Mouse (Mus musculus): ENCODE measurements at regions not wholly inside any gene's neighbourhood (a gene's known extent, or its start where the extent isn't known, plus 50 kb on each side); places are given as distances from the start of the nearest gene placed in this dataset.

- intact Hi-C loops (cut with DNase I): loop anchor here (10.0 kb wide), 1 partner anchor 277 kb away; no protein-coding TSS in a partner anchor
These were observed 50.2 kb upstream of the Itsn2 start for GRCm38 (mm10) chr12:4542191-4542590.

DNA sequence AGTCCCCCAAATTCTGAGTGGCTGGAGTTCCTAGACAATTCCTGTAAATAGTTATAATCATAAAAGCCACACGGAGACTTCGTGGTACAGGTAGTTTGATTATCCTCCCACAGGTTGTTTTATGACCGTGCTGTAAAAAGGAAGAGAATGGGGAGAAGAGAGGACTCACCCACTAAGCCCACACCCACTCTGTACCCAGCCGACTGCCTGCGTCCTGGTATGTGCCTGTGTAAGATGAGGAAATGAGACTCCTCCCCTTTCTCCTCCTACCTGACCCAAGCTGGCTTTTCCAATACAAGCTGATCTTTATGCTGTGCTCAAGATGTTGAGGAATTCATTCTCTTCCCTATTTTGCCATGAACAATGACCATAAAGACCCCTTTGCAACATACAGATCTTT is 57.3 kb upstream of the Ncoa1 start:
- intact Hi-C loops (cut with DNase I): no loop called here

- intact Hi-C loops (cut with DNase I): no loop called here
These were observed 56.7 kb upstream of the Ncoa1 start for GRCm38 (mm10) chr12:4533710-4534109.

DNA sequence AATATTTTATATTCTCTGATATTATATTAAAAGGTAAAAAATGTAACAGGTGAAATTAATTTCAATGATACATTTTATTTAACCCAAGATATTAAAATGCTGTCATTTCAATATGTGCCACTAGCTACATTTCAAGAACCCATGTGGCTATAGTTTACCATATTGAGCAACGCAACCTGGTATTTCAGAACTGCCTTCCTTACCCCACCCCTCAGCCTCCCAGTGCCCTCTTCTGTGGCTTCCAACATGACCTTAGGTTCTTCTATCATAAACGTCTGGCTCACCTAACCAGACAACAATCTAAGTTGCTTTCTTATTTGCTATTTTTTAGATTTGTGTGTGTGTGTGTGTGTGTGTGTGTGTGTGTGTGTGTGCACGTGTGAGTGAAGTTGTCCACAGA is 55.7 kb upstream of the Ncoa1 start:
- intact Hi-C loops (cut with DNase I): no loop called here

- intact Hi-C loops (cut with DNase I): no loop called here
These were observed 50.0 kb upstream of the Ncoa1 start for GRCm38 (mm10) chr12:4527027-4527426.

Data from adrenal gland (tissue).